Mouse (Mus musculus) stomach, postnatal 0 days (tissue): ENCODE measurements at regions not wholly inside any gene's neighbourhood (a gene's known extent, or its start where the extent isn't known, plus 50 kb on each side); places are given as distances from the start of the nearest gene placed in this dataset.

Experiments
- CTCF ChIP-seq: IDR thresholded peaks from 2 replicates; pipeline ENCODE4 v1.5.1; 2016; ENCODE audit warnings: antibody characterized with exemption, low read depth, mild to moderate bottlenecking, moderate library complexity
- EP300 ChIP-seq: optimal IDR thresholded peaks from 2 replicates; pipeline ENCODE3; 2016; ENCODE audit warnings: antibody characterized with exemption

GRCm38 (mm10) chr11:114579986-114580385 lies 88.3 kb upstream of the Rpl38 start:
- no peak for TF ChIP-seq CTCF
- TF ChIP-seq EP300 = no peak
